Mouse (Mus musculus): ENCODE data around the gene Wars. TPM values are rescaled to one million over a fixed set of nuclear protein-coding genes. Genes with fewer than 3 reads are reported as not detected.
"Not testable (repeated sequence)": the region's sequence is repeated elsewhere in the genome, so short reads cannot be mapped to it uniquely, and the experiment has no call there.

Gene Wars
- polyA plus RNA-seq, 1 experiment, result 127 TPM

DNA sequence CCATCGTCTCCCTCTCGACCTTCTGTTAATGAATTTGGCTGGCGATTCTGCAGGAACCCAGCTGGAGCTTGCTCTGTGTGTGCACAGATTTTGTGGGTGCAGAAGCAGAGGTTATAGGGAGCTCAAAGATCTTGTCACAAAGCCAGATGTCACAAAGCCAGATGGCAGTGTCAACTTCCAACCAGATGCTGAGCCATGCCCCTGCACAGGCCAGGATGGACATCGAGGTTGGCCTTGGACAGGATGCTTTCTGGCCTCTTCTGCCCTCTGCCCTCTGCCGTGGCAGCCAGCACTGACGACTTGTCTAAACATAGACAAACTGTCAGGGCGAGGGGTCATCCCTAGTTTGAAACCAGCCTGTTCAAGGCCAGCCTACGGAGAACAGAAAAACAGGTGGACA, 43.8 kb downstream of the Wars start:
- whole genome bisulfite sequencing, result 38% methylated on average over 8 of the region's 8 CpGs
- TF ChIP-seq CTCF (IDR thresholded peaks at IDR 0.05; ENCODE audit: insufficient read depth, low read length) (no peak), POLR2A (IDR thresholded peaks at IDR 0.05; ENCODE audit: borderline replicate concordance, extremely low read depth, low read depth, low read length) (no peak)
- no peak for DNase-seq
- Histone ChIP-seq H3K4me1 (ENCODE audit: control insufficient read depth, insufficient read depth, low read length) (no peaks in the 10 kb centered on the region; the same call in 1 of the 2 replicates), H3K4me3 (replicated peaks; ENCODE audit: extremely low read depth, low read depth, low read length) (no peak overlapping the region)

GRCm38 (mm10) chr12:108849488-108850022, 44.4 kb downstream of the Wars start:
- 67% methylated on average over 4 of the region's 4 CpGs for whole genome bisulfite sequencing
- no peak for TF ChIP-seq CTCF (IDR thresholded peaks at IDR 0.05; ENCODE audit: insufficient read depth, low read length)
- DNase-seq, result no peak
- Histone ChIP-seq H3K4me3 (replicated peaks; ENCODE audit: extremely low read depth, low read depth, low read length) (no peak overlapping the region), H3K4me1 (ENCODE audit: control insufficient read depth, insufficient read depth, low read length) (no peaks in the 10 kb centered on the region; the same call in 1 of the 2 replicates)

GRCm38 (mm10) chr12:108848033-108848432, 45.9 kb downstream of the Wars start:
- not testable (repeated sequence) for H3K4me3 ChIP-seq (replicated peaks; ENCODE audit: extremely low read depth, low read depth, low read length); H3K4me1 ChIP-seq (ENCODE audit: control insufficient read depth, insufficient read depth, low read length); DNase-seq
- peak; percentile 52 for TF ChIP-seq CTCF (IDR thresholded peaks at IDR 0.05; ENCODE audit: insufficient read depth, low read length)
- WGBS, result 88% methylated on average over 3 of the region's 3 CpGs

- H3K4me1 ChIP-seq (ENCODE audit: control insufficient read depth, insufficient read depth, low read length), result peaks cover 5% of the 10 kb centered on the region; the same call in 1 of the 2 replicates
- no peak for DNase-seq
- H3K4me3 ChIP-seq (replicated peaks; ENCODE audit: extremely low read depth, low read depth, low read length), result no peak overlapping the region
- 75% methylated on average over 7 of the region's 7 CpGs for WGBS
- TF ChIP-seq POLR2A (IDR thresholded peaks at IDR 0.05; ENCODE audit: borderline replicate concordance, extremely low read depth, low read depth, low read length), result no peak
- no peak for TF ChIP-seq CTCF (IDR thresholded peaks at IDR 0.05; ENCODE audit: insufficient read depth, low read length)
Measured at GRCm38 (mm10) chr12:108842663-108843062, 51.3 kb downstream of the Wars start.

GRCm38 (mm10) chr12:108841181-108841580, 52.8 kb downstream of the Wars start:
- H3K4me3 ChIP-seq (replicated peaks; ENCODE audit: extremely low read depth, low read depth, low read length), result no peak overlapping the region
- peak; percentile 83 for DNase-seq
- peaks cover 11% of the 10 kb centered on the region for H3K4me1 ChIP-seq (ENCODE audit: control insufficient read depth, insufficient read depth, low read length)
- 69% methylated on average over 6 of the region's 6 CpGs for WGBS
- TF ChIP-seq CTCF (IDR thresholded peaks at IDR 0.05; ENCODE audit: insufficient read depth, low read length) (no peak), POLR2A (IDR thresholded peaks at IDR 0.05; ENCODE audit: borderline replicate concordance, extremely low read depth, low read depth, low read length) (no peak)

DNA sequence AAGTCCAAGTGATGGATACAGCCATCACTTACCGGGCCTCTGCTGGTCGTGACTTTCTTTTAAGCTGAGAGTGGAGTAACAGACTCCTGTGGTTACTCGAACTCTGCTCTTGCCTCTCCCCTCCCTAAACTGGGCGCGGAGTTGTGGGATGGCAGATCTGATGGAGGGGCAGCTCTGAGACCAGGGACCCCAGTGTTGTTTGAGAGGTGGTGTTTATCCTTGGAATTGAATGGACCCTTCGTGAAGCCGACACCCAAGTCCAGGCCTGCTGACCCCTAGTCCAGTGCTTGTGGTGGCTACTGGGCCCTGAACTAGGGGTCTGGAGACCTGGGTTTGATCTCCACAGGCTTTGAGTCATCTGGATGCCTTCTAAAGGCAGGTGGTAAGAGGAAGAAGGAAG, 57.3 kb downstream of the Wars start:
- TF ChIP-seq CTCF (IDR thresholded peaks at IDR 0.05; ENCODE audit: insufficient read depth, low read length), result no peak
- TF ChIP-seq POLR2A (IDR thresholded peaks at IDR 0.05; ENCODE audit: borderline replicate concordance, extremely low read depth, low read depth, low read length), result no peak
- WGBS, result 25% methylated on average over 7 of the region's 7 CpGs
- H3K4me3 ChIP-seq (replicated peaks; ENCODE audit: extremely low read depth, low read depth, low read length), result peak overlapping the region; percentile 93
- H3K4me1 ChIP-seq (ENCODE audit: control insufficient read depth, insufficient read depth, low read length), result peaks cover 18% of the 10 kb centered on the region
- no peak for DNase-seq

- under 1% methylated on average over 53 of the region's 53 CpGs for WGBS
- TF ChIP-seq POLR2A (IDR thresholded peaks at IDR 0.05; ENCODE audit: borderline replicate concordance, extremely low read depth, low read depth, low read length), result peak; percentile 61; the same call in 1 of the 2 replicates
- no peak for TF ChIP-seq CTCF (IDR thresholded peaks at IDR 0.05; ENCODE audit: insufficient read depth, low read length)
- H3K4me1 ChIP-seq (ENCODE audit: control insufficient read depth, insufficient read depth, low read length), result peaks cover 17% of the 10 kb centered on the region
- DNase-seq, result peak; percentile 93
- peak within 1 kb of the TSS; percentile 93 for H3K4me3 ChIP-seq (replicated peaks; ENCODE audit: extremely low read depth, low read depth, low read length)
Measured at GRCm38 (mm10) chr12:108835840-108836409, 58.0 kb downstream of the Wars start, which contains the start of the genes Slc25a29 and Slc25a47. Gene Slc25a29 (minus strand): TSS chr12:108835883. Gene Slc25a47 (plus strand): TSS chr12:108836046.

DNA sequence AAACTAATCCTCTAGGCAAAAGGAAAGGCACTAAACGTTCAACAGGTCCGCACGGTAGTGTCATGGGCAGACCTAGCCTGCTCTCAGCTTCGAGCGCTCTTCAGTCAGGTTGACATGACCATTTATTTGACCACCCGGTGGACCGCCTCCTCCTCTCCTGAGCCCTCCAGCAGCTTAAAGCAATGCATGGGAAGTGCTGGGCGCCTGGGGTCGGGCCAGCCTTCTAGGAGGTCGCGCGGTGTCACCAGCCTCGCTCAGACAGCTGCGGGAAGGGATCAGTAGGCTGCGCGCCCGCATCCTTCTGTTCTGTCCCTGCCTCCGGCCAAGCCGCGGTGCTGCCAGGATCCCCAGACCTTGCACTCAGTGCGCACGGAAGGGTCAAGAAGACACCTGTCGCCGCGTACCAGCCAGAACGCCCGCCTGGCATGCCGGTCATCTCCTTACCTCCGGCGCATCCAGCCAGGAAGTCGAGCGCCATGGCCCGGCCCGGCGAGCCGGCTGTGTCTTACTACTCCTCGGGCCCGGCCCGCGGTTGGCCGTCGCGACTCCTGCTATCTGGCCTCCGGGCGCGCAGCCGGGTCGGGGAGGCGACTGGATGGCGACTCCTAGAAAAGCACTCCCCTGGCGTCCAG, 58.6 kb downstream of the Wars start:
- Histone ChIP-seq H3K4me1 (ENCODE audit: control insufficient read depth, insufficient read depth, low read length) (peaks cover 16% of the 10 kb centered on the region), H3K4me3 (replicated peaks; ENCODE audit: extremely low read depth, low read depth, low read length) (peak overlapping the region; percentile 72)
- DNase-seq, result no peak
- 4% methylated on average over 51 of the region's 51 CpGs for WGBS
- TF ChIP-seq CTCF (IDR thresholded peaks at IDR 0.05; ENCODE audit: insufficient read depth, low read length) (no peak), POLR2A (IDR thresholded peaks at IDR 0.05; ENCODE audit: borderline replicate concordance, extremely low read depth, low read depth, low read length) (no peak; the same call in 1 of the 2 replicates)

- peak overlapping the region; percentile 72 for H3K4me3 ChIP-seq (replicated peaks; ENCODE audit: extremely low read depth, low read depth, low read length)
- H3K4me1 ChIP-seq (ENCODE audit: control insufficient read depth, insufficient read depth, low read length), result peaks cover 16% of the 10 kb centered on the region
- 36% methylated on average over 5 of the region's 5 CpGs for whole genome bisulfite sequencing
- no peak for DNase-seq
- TF ChIP-seq CTCF (IDR thresholded peaks at IDR 0.05; ENCODE audit: insufficient read depth, low read length) (no peak), POLR2A (IDR thresholded peaks at IDR 0.05; ENCODE audit: borderline replicate concordance, extremely low read depth, low read depth, low read length) (no peak)
Measured at GRCm38 (mm10) chr12:108834786-108835185, 59.2 kb downstream of the Wars start.

DNA sequence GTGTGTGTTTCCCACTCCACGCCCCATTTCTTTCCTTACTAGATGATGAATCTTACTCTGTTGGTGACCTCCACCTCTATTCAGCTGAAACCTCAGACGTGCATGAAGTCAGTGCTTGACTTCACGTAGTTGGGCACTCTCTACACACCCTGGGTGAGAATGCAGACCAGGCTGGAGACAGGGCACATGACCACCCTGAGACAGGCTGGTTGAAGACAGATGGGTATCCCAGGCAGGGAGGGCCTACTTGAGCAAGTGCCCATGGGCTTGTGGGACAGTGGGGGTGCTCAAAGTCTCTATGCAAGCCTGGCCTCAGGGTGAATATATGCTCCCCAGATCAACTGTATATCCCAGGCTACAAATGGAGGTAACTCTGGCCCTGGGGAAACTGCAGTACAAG, 59.6 kb downstream of the Wars start:
- no peak for TF ChIP-seq CTCF (IDR thresholded peaks at IDR 0.05; ENCODE audit: insufficient read depth, low read length)
- no peak for TF ChIP-seq POLR2A (IDR thresholded peaks at IDR 0.05; ENCODE audit: borderline replicate concordance, extremely low read depth, low read depth, low read length)
- Histone ChIP-seq H3K4me1 (ENCODE audit: control insufficient read depth, insufficient read depth, low read length) (peaks cover 16% of the 10 kb centered on the region), H3K4me3 (replicated peaks; ENCODE audit: extremely low read depth, low read depth, low read length) (no peak overlapping the region)
- no peak for DNase-seq
- 82% methylated on average over 3 of the region's 3 CpGs for WGBS

Data from lung, adult 2 months (tissue).